8 mouse cellular contexts compared by ENCODE assay signal in the genomic region with DNA sequence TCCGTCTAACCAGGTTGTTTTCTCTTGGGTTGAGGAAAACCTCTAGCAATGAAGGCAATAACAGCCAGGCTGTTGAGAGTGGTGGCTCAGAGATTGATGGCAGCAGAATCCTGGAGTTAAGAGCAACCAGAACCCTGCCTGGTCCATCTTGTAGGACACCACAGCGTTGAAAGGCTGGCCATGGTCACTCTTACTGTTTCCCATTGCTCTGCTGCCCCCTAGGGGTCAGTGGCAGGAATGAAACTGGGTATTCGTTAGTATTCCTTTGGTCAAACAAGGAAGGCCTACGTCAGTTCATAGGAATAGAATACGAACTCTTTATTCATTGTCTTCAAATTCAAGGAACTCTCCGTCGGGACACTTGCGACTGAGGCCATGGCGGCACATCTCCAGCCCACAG. TPM values are rescaled to one million over a fixed set of nuclear protein-coding genes. Genes with fewer than 3 reads are reported as not detected.
DNase-seq lines count a peak whose midpoint lies in the region; ATAC-seq lines count a peak whose summit lies in the region.

No protein-coding gene starts in this region.

- peaks cover 67% of the 10 kb centered on the region for H3K27me3 ChIP-seq in kidney, embryonic 16.5 days (ENCODE audit: insufficient read depth, low read length)
- peaks cover 69% of the 10 kb centered on the region for H3K27me3 ChIP-seq in forebrain, embryonic 10.5 days (ENCODE audit: poor library complexity, severe bottlenecking)

- H3K9me3 ChIP-seq in kidney, embryonic 16.5 days (ENCODE audit: low read length): no peaks in the 10 kb centered on the region
- no peaks in the 10 kb centered on the region for H3K9me3 ChIP-seq in forebrain, embryonic 10.5 days

- H3K4me1 ChIP-seq in kidney, embryonic 16.5 days (ENCODE audit: insufficient read depth, low read length): no peaks in the 10 kb centered on the region
- peaks cover 12% of the 10 kb centered on the region for H3K4me1 ChIP-seq in forebrain, embryonic 10.5 days

- H3K4me3 ChIP-seq in kidney, embryonic 16.5 days (ENCODE audit: low read length): no peak overlapping the region
- H3K4me3 ChIP-seq in forebrain, embryonic 10.5 days: no peak overlapping the region

- H3K9ac ChIP-seq in kidney, embryonic 16.5 days (replicated peaks; ENCODE audit: low read length): no peak overlapping the region

- H3K36me3 ChIP-seq in kidney, embryonic 16.5 days (ENCODE audit: insufficient read depth, low read length): no peaks in the 10 kb centered on the region
- H3K36me3 ChIP-seq in forebrain, embryonic 10.5 days (replicated peaks): peaks cover 13% of the 10 kb centered on the region

- 13% methylated on average over 9 of the region's 9 CpGs for WGBS in kidney, embryonic 16.5 days
- 11% methylated on average over 9 of the region's 9 CpGs for WGBS in forebrain, embryonic 10.5 days

- peak; percentile 72 for DNase-seq in kidney, adult 18-20 months
- peak; percentile 20 for DNase-seq in c-Kit-positive CD71-positive TER-119-positive erythroid progenitor cells, embryonic 14.5 days (ENCODE audit: low spot score)
- DNase-seq in forebrain, embryonic 10.5 days (ENCODE audit: extremely low spot score, low spot score): peak; percentile 70
- DNase-seq in induced T-regulatory cell, adult 2 months (ENCODE audit: low read depth): peak; percentile 52
- DNase-seq in left cerebral cortex, postnatal 4 days: peak; percentile 76
- peak; percentile 28 for DNase-seq in telencephalon, adult 2 months (ENCODE audit: low read depth, low spot score)

- intact Hi-C loops in left cerebral cortex, postnatal 4 days (cut with DNase I): loop anchor here (10.0 kb wide), 1 partner anchor 494 kb away; no protein-coding TSS in a partner anchor

- no peak overlapping the region for H3K4me2 ChIP-seq in kidney, embryonic 16.5 days (replicated peaks; ENCODE audit: low read depth, low read length)

- H3K27ac ChIP-seq in kidney, embryonic 16.5 days (ENCODE audit: low read length): no peak overlapping the region
- no peak overlapping the region for H3K27ac ChIP-seq in forebrain, embryonic 10.5 days

- ATAC-seq in kidney, embryonic 16.5 days (ENCODE audit: low FRiP score, low TSS enrichment): no peak
- 0 out of 2 replicates have a peak, but pooled peaks have one; percentile 31 for ATAC-seq in monocyte, adult 5-6 weeks (replicated peaks; ENCODE audit: insufficient number of reproducible peaks, low FRiP score, low TSS enrichment, poor library complexity, severe bottlenecking)

RNA-seq across cellular contexts. Expression of gene Dmrt3, which starts 18.4 kb away (rescaled TPM):
- polyA plus RNA-seq in kidney, embryonic 16.5 days (2015; fragmentation: Nextera tagmentation; extraction: Ambion mirVana): not detected in 2 replicates
- 11.0 and 13.4 TPM in 2 replicates for polyA plus RNA-seq in forebrain, embryonic 10.5 days (2016; fragmentation: Nextera tagmentation; extraction: Ambion mirVana)
- under 1 TPM; 0.18 to 0.20 TPM for total RNA-seq in left cerebral cortex, postnatal 4 days (2021)
- total RNA-seq in monocyte, adult 5-6 weeks (2017): not detected in 3 replicates

RNA-seq across cellular contexts. Expression of gene Dmrt2, which starts 43.7 kb away (rescaled TPM):
- 2.4 and 3.5 TPM in 2 replicates for polyA plus RNA-seq in kidney, embryonic 16.5 days (2015; fragmentation: Nextera tagmentation; extraction: Ambion mirVana)
- polyA plus RNA-seq in forebrain, embryonic 10.5 days (2016; fragmentation: Nextera tagmentation; extraction: Ambion mirVana): 0.06 and 0.39 TPM in 2 replicates
- 1 to 10 TPM; 1.7 to 3.3 TPM for total RNA-seq in left cerebral cortex, postnatal 4 days (2021)
- total RNA-seq in monocyte, adult 5-6 weeks (2017): 1.8 TPM in 1 of 3 replicates, not detected in the others

Comparison
In these comparisons a context has a peak if more than half of its experiments do, and no peak if none do; other contexts are left out.
1. DNase-seq: peak in every context shown above with its lines; median percentile 76 in left cerebral cortex, postnatal 4 days; 72 in kidney, adult 18-20 months; 70 in forebrain, embryonic 10.5 days; 52 in induced T-regulatory cell, adult 2 months; 28 in telencephalon, adult 2 months; 20 in c-Kit-positive CD71-positive TER-119-positive erythroid progenitor cells, embryonic 14.5 days.